Mouse (Mus musculus) cerebellum, postnatal 25 days (tissue): ENCODE measurements at regions not wholly inside any gene's neighbourhood (a gene's known extent, or its start where the extent isn't known, plus 50 kb on each side); places are given as distances from the start of the nearest gene placed in this dataset.

Experiments used
- DNase-seq, 2 experiments: peaks; one replicate each; pipeline ENCODE4 v3.0.0; 2021; ENCODE audit warnings: mixed read lengths in 2 of 2

GRCm38 (mm10) chr3:50761766-50762165 lies 318.4 kb upstream of the Slc7a11 start:
- DNase-seq: no peak

GRCm38 (mm10) chr3:50758106-50758505 lies 314.7 kb upstream of the Slc7a11 start:
- DNase-seq: no peak

GRCm38 (mm10) chr3:50737173-50737572 lies 293.8 kb upstream of the Slc7a11 start:
- no peak for DNase-seq

GRCm38 (mm10) chr3:50719035-50719434 lies 275.6 kb upstream of the Slc7a11 start:
- DNase-seq: no peak

GRCm38 (mm10) chr3:50713463-50713862 lies 270.0 kb upstream of the Slc7a11 start:
- DNase-seq: no peak

GRCm38 (mm10) chr3:50709415-50709989 lies 266.1 kb upstream of the Slc7a11 start:
- DNase-seq: peak in 1 of 2 experiments; percentile 12

GRCm38 (mm10) chr3:50706707-50707106 lies 263.3 kb upstream of the Slc7a11 start:
- DNase-seq: no peak

GRCm38 (mm10) chr3:50694904-50695680 lies 251.7 kb upstream of the Slc7a11 start:
- no peak for DNase-seq

GRCm38 (mm10) chr3:50694497-50694896 lies 251.1 kb upstream of the Slc7a11 start:
- peak; percentile 45 to 65 for DNase-seq

GRCm38 (mm10) chr3:50692306-50692705 lies 248.9 kb upstream of the Slc7a11 start:
- DNase-seq: no peak

- DNase-seq: no peak
These were observed 247.3 kb upstream of the Slc7a11 start for GRCm38 (mm10) chr3:50690750-50691149.

GRCm38 (mm10) chr3:50689375-50689774 lies 246.0 kb upstream of the Slc7a11 start:
- DNase-seq: peak in 1 of 2 experiments; percentile 10

- no peak for DNase-seq
These were observed 244.3 kb upstream of the Slc7a11 start for GRCm38 (mm10) chr3:50687755-50688154.

- DNase-seq: no peak
These were observed 235.2 kb upstream of the Slc7a11 start for GRCm38 (mm10) chr3:50678611-50678988.

- DNase-seq: no peak
These were observed 234.7 kb upstream of the Slc7a11 start for GRCm38 (mm10) chr3:50677953-50678610.

- DNase-seq: no peak
These were observed 232.4 kb upstream of the Slc7a11 start for GRCm38 (mm10) chr3:50675769-50676168.

- DNase-seq: no peak
These were observed 231.6 kb upstream of the Slc7a11 start for GRCm38 (mm10) chr3:50674860-50675566.

- no peak for DNase-seq
These were observed 221.9 kb upstream of the Slc7a11 start for GRCm38 (mm10) chr3:50665316-50665715.

GRCm38 (mm10) chr3:50660966-50661365 lies 217.6 kb upstream of the Slc7a11 start:
- DNase-seq: no peak

GRCm38 (mm10) chr3:50660566-50660965 lies 217.2 kb upstream of the Slc7a11 start:
- no peak for DNase-seq

GRCm38 (mm10) chr3:50657890-50658289 lies 214.5 kb upstream of the Slc7a11 start:
- DNase-seq: no peak

- no peak for DNase-seq
These were observed 211.0 kb upstream of the Slc7a11 start for GRCm38 (mm10) chr3:50654441-50654840.

- DNase-seq: no peak
These were observed 208.9 kb upstream of the Slc7a11 start for GRCm38 (mm10) chr3:50652265-50652664.
